Mouse (Mus musculus) olfactory bulb, adult 2 months (tissue): ENCODE results near the gene Egfl7. TPM values are rescaled to one million over a fixed set of nuclear protein-coding genes. Genes with fewer than 3 reads are reported as not detected.

Source experiments
- H3K27ac ChIP-seq: fragments of 200-500 bp; 2 replicates; pipeline ENCODE4 v1.5.1; 2012; ENCODE audit warnings: low read depth, low read length; ENCODE audit not compliant: insufficient read depth
- H3K4me1 ChIP-seq: fragments of 200-500 bp; 2 replicates; pipeline ENCODE4 v1.6.1; 2012; ENCODE audit warnings: low read length; ENCODE audit not compliant: control insufficient read depth, insufficient read depth
- H3K4me3 ChIP-seq: fragments of 200-500 bp; 2 replicates; pipeline ENCODE4 v1.5.1; 2012; ENCODE audit warnings: mild to moderate bottlenecking, low read depth, low read length, moderate library complexity; ENCODE audit not compliant: insufficient read depth
- CTCF ChIP-seq: fragments of 200-500 bp; IDR thresholded peaks from 2 replicates; pipeline ENCODE4 v1.5.1; 2012; ENCODE audit warnings: low read depth, mild to moderate bottlenecking, low read length, moderate library complexity; ENCODE audit not compliant: insufficient read depth
- POLR2A ChIP-seq: fragments of 200-500 bp; IDR thresholded peaks from 2 replicates; pipeline ENCODE4 v1.6.1; 2012; ENCODE audit warnings: mild to moderate bottlenecking, low read depth, low read length, moderate library complexity; ENCODE audit not compliant: insufficient read depth
- WGBS: fragments of 180-500 bp; shearing (Covaris S2); methylation state at CpG from one replicate; pipeline ENCODE4 v1.1.7; 2018; 5-methylcytosine and 5-hydroxymethylcytosine counted together
- polyA plus RNA-seq: library from polyadenylated mRNA; stranded (reverse); fragments of >200 nt; gene quantifications from 2 replicates; pipeline ENCODE4 v1.2.4, GENCODE M21; 2012; ENCODE audit warnings: low replicate concordance; ENCODE audit not compliant: missing spikeins, insufficient read depth, insufficient read length

Gene Egfl7
- polyA plus RNA-seq, 1 experiment = not detected

DNA sequence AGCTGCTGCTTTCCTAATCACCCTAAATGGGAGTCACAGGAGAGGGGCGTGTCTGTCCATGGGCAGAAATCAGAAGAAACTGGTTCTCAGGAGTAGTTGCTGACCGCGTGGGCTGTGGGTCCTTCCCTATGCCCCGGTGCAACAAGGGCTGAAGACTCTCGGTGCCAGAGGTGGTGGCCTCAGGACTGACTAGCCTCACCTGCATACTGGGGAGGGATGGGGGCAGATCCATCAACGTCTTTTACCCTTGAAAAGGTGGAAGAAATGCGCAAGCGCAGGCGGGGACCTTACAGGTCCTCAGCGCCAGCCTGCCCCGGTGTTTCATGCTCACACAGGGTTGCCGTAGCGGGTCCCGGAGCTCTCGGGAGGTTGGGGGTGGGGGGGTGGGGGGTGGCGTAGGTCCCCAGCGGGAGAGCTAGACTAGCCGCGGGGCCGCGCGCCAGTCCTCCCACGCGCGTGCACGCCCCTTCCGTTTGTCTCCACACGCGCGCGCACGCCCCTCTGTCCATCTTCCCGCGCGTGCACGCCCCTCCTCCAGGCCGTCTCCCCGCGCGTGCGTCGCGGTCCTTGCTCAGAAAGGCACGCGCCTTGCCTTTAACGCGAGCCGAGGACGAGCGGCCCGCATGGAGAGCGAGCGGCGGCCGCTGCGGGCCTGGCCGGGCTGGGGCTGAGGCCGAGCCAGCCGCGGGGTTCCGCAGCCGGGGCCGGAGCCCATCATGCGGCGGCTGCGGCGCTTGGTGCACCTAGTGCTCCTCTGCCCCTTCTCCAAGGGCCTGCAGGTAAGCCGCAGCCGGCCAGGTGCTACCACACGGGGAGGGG is 48.3 kb downstream of the Egfl7 start, which contains the start of gene Fam69b:
Gene Fam69b, plus strand, starts transcription at position 537 of the 819 bp plus-strand sequence.
- peak within 1 kb of the TSS; percentile 82 for H3K4me3 ChIP-seq
- WGBS = under 1% methylated on average over 69 of the region's 70 CpGs
- no peak for TF ChIP-seq CTCF
- 0 out of 2 replicates have a peak, but pooled peaks have one; percentile 54 for TF ChIP-seq POLR2A

DNA sequence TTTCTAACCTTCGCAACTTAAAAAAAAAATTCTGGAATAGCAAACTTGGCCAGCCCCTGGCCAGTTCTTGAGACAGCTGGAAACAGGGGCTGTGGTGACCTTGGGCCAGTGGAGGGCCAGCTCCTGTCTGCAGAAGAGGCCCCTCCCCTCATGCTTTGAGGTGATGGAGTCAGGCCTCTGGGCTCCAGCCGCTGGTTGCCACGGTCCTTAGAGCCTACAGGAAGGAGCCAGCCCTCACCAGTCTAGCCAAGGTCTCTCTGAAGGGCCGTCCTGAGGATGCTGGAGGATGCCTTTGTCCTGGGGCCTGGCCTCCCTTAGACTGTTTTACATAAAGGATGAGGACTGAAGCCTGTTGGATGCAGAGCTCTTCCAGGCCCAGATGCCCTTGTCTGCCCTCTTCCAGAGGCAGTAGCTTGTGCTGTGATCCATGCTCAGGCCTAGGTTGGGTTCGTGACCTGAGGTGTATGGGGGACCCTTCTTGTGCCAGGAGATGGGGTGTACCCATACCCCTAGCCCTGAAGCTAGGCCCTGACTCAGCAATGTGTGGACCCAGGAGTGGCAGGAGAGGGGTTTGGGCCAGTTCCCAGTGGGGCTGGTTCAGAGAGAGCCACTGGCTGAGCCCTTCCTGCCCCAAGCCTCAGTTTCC is 49.1 kb downstream of the Egfl7 start:
- H3K4me1 ChIP-seq = peaks cover 40% of the 10 kb centered on the region
- WGBS = 15% methylated on average over 5 of the region's 5 CpGs
- TF ChIP-seq POLR2A (no peak), CTCF (no peak)
- peak overlapping the region; percentile 82 for H3K4me3 ChIP-seq
- peak overlapping the region; percentile 70 for H3K27ac ChIP-seq

More for the DNA sequence above, 48.3 kb downstream of the Egfl7 start, which contains the start of gene Fam69b:
- Histone ChIP-seq H3K27ac (peak within 1 kb of the TSS; percentile 70), H3K4me1 (peaks cover 36% of the 10 kb centered on the region)

- no peak for TF ChIP-seq POLR2A
- no peak for TF ChIP-seq CTCF
- H3K4me3 ChIP-seq = no peak overlapping the region
- 80% methylated on average over 16 of the region's 16 CpGs for WGBS
- H3K4me1 ChIP-seq = peaks cover 53% of the 10 kb centered on the region
- no peak overlapping the region for H3K27ac ChIP-seq
Measured at GRCm38 (mm10) chr2:26632541-26633395, 53.0 kb downstream of the Egfl7 start.

DNA sequence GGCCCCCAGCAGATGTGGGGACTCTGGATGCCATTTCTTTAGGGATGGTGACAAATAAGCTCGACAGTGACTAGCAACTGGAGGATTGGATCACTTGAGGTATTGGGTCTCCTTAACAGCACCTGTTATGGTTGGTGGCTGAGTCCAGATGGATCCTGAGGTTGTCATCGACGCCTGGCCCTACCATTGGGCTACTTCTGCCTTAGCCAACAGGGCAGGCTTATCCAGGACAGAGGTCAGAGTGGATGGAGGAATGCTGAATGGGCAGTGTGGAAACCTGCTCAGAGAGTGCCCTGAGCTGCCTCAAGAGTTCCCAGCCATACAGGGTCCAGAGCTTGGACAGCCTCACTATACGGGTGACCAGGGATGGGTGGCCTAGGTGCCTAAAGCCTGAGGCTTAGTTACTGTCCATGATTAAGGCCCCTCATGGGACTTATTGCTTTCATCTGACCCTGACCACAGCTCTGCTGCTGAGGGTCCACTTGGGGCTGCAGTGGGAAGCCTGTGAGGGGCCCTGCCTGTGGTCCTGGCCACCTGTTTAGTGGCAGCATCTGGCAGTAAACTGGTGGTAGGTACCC is 54.2 kb downstream of the Egfl7 start:
- peaks cover 56% of the 10 kb centered on the region for H3K4me1 ChIP-seq
- no peak for TF ChIP-seq CTCF
- no peak for TF ChIP-seq POLR2A
- WGBS = 70% methylated on average over 4 of the region's 4 CpGs
- H3K27ac ChIP-seq = no peak overlapping the region
- H3K4me3 ChIP-seq = no peak overlapping the region

DNA sequence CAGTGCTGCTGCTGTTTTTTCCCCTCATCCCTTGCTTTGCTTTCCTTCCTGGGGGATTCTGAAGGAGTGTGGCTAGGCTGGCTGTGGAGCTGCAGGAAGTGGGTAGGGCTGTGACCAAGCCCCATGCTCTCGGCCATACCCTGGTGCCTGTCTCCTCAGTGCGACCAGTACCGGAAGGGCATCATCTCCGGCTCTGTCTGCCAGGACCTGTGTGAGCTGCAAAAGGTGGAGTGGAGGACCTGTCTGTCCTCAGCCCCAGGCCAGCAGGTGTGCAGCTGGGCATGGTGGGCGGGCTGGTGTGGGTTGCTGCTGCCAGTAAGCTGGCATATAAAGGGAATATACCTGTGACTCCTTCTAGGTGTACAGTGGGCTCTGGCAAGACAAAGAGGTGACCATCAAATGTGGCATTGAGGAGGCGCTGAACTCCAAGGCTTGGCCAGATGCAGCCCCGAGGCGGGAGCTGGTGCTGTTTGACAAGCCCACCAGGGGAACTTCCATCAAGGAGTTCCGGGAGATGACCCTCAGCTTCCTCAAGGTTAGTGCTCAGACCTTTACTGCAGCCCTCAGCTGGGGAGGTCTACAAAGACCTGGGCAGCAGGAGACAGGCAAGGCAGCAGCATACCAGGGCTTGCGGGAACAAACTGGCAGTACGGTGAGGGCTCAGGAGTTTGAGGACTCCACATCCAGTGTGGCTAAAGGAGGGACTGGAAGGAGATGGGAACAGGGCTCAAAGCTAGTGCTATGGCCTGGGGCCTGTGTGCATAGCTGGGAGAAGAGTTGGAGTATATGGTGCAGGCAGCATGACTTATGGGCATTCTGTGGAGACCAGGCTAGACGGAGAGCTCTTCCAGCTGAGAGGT is 55.0 kb downstream of the Egfl7 start:
- Histone ChIP-seq H3K27ac (no peak overlapping the region), H3K4me3 (no peak overlapping the region), H3K4me1 (peaks cover 50% of the 10 kb centered on the region)
- no peak for TF ChIP-seq CTCF
- no peak for TF ChIP-seq POLR2A
- 62% methylated on average over 12 of the region's 12 CpGs for WGBS

GRCm38 (mm10) chr2:26635489-26636324 is 55.9 kb downstream of the Egfl7 start:
- H3K4me1 ChIP-seq = peaks cover 52% of the 10 kb centered on the region
- no peak overlapping the region for H3K4me3 ChIP-seq
- no peak overlapping the region for H3K27ac ChIP-seq
- TF ChIP-seq POLR2A = no peak
- no peak for TF ChIP-seq CTCF
- 74% methylated on average over 21 of the region's 21 CpGs for WGBS

- no peak for TF ChIP-seq POLR2A
- TF ChIP-seq CTCF = no peak
- 35% methylated on average over 2 of the region's 2 CpGs for WGBS
- Histone ChIP-seq H3K4me1 (peaks cover 48% of the 10 kb centered on the region), H3K27ac (no peak overlapping the region), H3K4me3 (no peak overlapping the region)
Measured at GRCm38 (mm10) chr2:26636325-26636635, 56.5 kb downstream of the Egfl7 start.
